Mouse (Mus musculus): ENCODE data around the gene Angpt4. TPM values are rescaled to one million over a fixed set of nuclear protein-coding genes. Genes with fewer than 3 reads are reported as not detected.
A peak's percentile ranks its signal among the peaks of the same experiment; 100 is the strongest.

Gene Angpt4
- polyA plus RNA-seq, 1 experiment from 2014 or later, result 0.05 TPM

DNA sequence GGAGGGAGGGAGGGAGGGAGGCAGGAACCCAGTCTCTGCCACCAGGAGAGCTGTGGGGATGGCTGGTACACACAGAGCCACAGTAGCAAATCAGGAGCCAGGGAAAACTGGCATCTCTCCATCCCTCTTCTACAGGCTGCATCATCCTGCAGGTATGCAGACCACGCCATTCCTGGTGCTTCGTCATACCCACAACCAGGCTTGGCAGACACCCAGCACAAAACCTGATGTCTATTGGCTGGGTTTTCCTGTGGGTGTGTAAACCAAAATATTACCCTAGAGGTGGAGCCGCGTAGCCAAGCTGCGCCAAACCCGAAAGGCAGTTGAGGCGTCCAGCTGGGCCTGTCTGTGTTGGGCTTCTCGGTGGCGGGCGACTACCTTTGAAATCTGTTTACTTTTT, 51.5 kb downstream of the Angpt4 start:
- peak; percentile 64; the same call in 1 of the 2 replicates for ATAC-seq (ENCODE audit: extremely low read depth, insufficient number of reproducible peaks, low FRiP score, low TSS enrichment)
- H3K36me3 ChIP-seq, result no peaks in the 10 kb centered on the region
- 58% methylated on average over 10 of the region's 10 CpGs for WGBS
- no peak overlapping the region for H3K9ac ChIP-seq
- no peak overlapping the region for H3K4me3 ChIP-seq
- no peaks in the 10 kb centered on the region; the same call in 1 of the 2 replicates for H3K27me3 ChIP-seq (replicated peaks)
- peaks cover 56% of the 10 kb centered on the region for H3K4me1 ChIP-seq
- H3K4me2 ChIP-seq, result no peak overlapping the region
- H3K27ac ChIP-seq (replicated peaks), result peak overlapping the region; percentile 58; the same call in 1 of the 2 replicates
- no peaks in the 10 kb centered on the region for H3K9me3 ChIP-seq

GRCm38 (mm10) chr2:151963319-151963718, 52.3 kb downstream of the Angpt4 start:
- H3K9me3 ChIP-seq, result no peaks in the 10 kb centered on the region
- H3K36me3 ChIP-seq, result no peaks in the 10 kb centered on the region; the same call in 1 of the 2 replicates
- no peak overlapping the region for H3K4me3 ChIP-seq
- 83% methylated on average over 5 of the region's 5 CpGs for WGBS
- H3K9ac ChIP-seq, result no peak overlapping the region
- H3K27ac ChIP-seq (replicated peaks), result peak overlapping the region; percentile 76
- H3K27me3 ChIP-seq (replicated peaks), result peaks cover 4% of the 10 kb centered on the region; the same call in 1 of the 2 replicates
- no peak overlapping the region for H3K4me2 ChIP-seq
- no peak for ATAC-seq (ENCODE audit: extremely low read depth, insufficient number of reproducible peaks, low FRiP score, low TSS enrichment)
- H3K4me1 ChIP-seq, result peaks cover 59% of the 10 kb centered on the region

DNA sequence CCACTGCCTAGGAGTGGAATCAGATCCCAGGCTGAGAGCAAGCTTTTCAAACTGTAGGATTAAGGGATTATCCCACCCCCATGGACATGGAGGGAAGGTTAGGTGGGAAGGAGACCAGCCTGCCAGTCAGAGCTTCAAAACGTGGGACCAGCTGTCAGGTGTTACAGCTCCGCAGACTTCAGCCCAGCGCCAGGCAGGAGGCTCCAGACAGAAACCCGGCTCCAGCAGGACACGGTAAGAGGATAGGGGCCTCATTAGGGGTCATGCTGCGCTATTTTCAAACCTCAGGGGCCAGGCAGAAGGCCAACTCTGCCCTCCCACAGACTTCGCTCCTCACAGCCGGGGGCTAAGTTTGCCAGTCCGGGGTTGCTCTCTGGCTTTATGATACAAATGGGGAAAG, 53.0 kb downstream of the Angpt4 start:
- no peak; the same call in 1 of the 2 replicates for ATAC-seq (ENCODE audit: extremely low read depth, insufficient number of reproducible peaks, low FRiP score, low TSS enrichment)
- Histone ChIP-seq H3K27ac (replicated peaks) (peak overlapping the region; percentile 76), H3K27me3 (replicated peaks) (peaks cover 10% of the 10 kb centered on the region), H3K4me2 (peak overlapping the region; percentile 54), H3K9ac (peak overlapping the region; percentile 25; the same call in 1 of the 2 replicates), H3K9me3 (no peaks in the 10 kb centered on the region), H3K4me3 (0 out of 2 replicates have a peak overlapping the region, but pooled peaks have one; percentile 9), H3K36me3 (peaks cover 6% of the 10 kb centered on the region), H3K4me1 (peaks cover 54% of the 10 kb centered on the region)
- WGBS, result 5% methylated on average over 9 of the region's 9 CpGs

DNA sequence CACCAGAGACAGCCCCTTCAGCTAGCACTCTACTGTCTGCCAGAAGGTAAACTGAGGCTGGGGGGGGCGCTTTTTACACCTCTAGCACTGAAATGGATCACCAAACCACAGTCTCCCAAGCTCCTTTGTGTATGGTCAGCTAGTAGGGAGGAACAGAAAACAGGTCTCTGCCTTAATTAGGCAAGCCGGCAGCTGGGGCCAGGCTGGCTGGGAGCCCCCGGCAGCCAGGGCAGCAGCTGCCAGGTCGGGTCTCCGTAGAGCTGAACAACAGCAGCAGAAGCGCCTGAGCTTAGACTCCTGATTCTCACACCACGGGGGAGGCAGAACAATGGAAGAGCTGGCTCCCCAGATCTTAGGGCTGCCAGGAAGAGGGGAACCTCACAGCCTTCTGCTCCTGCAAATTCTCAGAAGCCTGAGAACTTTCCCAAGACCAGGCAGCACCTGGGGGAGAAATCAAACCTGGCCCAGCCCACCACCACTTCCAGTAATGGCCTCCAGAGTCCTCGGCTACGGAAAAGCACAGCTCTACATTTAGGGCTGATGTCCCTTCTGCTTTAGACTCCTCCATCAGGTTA, 56.3 kb downstream of the Angpt4 start:
- no peak overlapping the region for H3K4me2 ChIP-seq
- H3K27me3 ChIP-seq (replicated peaks), result peaks cover 31% of the 10 kb centered on the region
- peaks cover 18% of the 10 kb centered on the region for H3K36me3 ChIP-seq
- no peak for ATAC-seq (ENCODE audit: extremely low read depth, insufficient number of reproducible peaks, low FRiP score, low TSS enrichment)
- H3K4me1 ChIP-seq, result peaks cover 56% of the 10 kb centered on the region
- WGBS, result 42% methylated on average over 9 of the region's 9 CpGs
- 0 out of 2 replicates have a peak overlapping the region, but pooled peaks have one; percentile 3 for H3K9ac ChIP-seq
- no peak overlapping the region for H3K27ac ChIP-seq (replicated peaks)
- no peaks in the 10 kb centered on the region for H3K9me3 ChIP-seq
- H3K4me3 ChIP-seq, result no peak overlapping the region

GRCm38 (mm10) chr2:151967792-151968191, 56.8 kb downstream of the Angpt4 start:
- H3K4me3 ChIP-seq, result no peak overlapping the region
- peaks cover 54% of the 10 kb centered on the region for H3K4me1 ChIP-seq
- WGBS, result 69% methylated on average over 2 of the region's 2 CpGs
- no peak overlapping the region for H3K9ac ChIP-seq
- H3K27me3 ChIP-seq (replicated peaks), result peaks cover 36% of the 10 kb centered on the region
- ATAC-seq (ENCODE audit: extremely low read depth, insufficient number of reproducible peaks, low FRiP score, low TSS enrichment), result no peak
- H3K27ac ChIP-seq (replicated peaks), result no peak overlapping the region
- no peak overlapping the region for H3K4me2 ChIP-seq
- H3K9me3 ChIP-seq, result no peaks in the 10 kb centered on the region
- peaks cover 18% of the 10 kb centered on the region for H3K36me3 ChIP-seq

- no peak for ATAC-seq (ENCODE audit: extremely low read depth, insufficient number of reproducible peaks, low FRiP score, low TSS enrichment)
- Histone ChIP-seq H3K9me3 (no peaks in the 10 kb centered on the region), H3K4me2 (no peak overlapping the region), H3K4me1 (peaks cover 54% of the 10 kb centered on the region), H3K36me3 (peaks cover 18% of the 10 kb centered on the region), H3K9ac (no peak overlapping the region), H3K4me3 (no peak overlapping the region), H3K27me3 (replicated peaks) (peaks cover 43% of the 10 kb centered on the region), H3K27ac (replicated peaks) (no peak overlapping the region)
- 77% methylated on average over 8 of the region's 8 CpGs for WGBS
Observed at GRCm38 (mm10) chr2:151968451-151968850, 57.4 kb downstream of the Angpt4 start.

GRCm38 (mm10) chr2:151968986-151969385, 58.0 kb downstream of the Angpt4 start:
- Histone ChIP-seq H3K4me1 (peaks cover 54% of the 10 kb centered on the region), H3K27ac (replicated peaks) (no peak overlapping the region), H3K4me3 (no peak overlapping the region), H3K4me2 (no peak overlapping the region), H3K27me3 (replicated peaks) (peaks cover 48% of the 10 kb centered on the region), H3K9me3 (no peaks in the 10 kb centered on the region), H3K36me3 (peaks cover 18% of the 10 kb centered on the region), H3K9ac (no peak overlapping the region)
- no peak for ATAC-seq (ENCODE audit: extremely low read depth, insufficient number of reproducible peaks, low FRiP score, low TSS enrichment)
- WGBS, result 86% methylated on average over 7 of the region's 7 CpGs

DNA sequence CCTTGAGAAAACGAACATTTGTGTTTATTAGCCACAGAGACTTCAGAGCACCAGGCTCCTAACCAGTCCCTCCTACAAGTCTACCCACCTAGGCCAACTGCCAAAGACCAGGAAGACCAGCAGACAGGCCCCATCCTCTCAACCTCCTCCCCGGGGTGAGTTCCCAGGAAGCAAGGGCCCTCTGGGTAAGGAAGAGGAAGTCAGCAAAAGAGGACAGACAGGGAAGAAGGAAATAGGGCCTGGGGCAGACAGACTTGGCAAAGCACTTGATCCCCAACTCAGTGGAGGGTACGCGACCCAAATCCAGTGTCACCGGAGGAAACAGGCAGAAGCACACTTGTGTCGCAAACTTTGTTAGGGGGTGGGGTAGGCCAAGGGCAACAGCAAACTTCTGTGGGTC, 58.4 kb downstream of the Angpt4 start:
- ATAC-seq (ENCODE audit: extremely low read depth, insufficient number of reproducible peaks, low FRiP score, low TSS enrichment), result no peak
- peaks cover 52% of the 10 kb centered on the region for H3K27me3 ChIP-seq (replicated peaks)
- no peak overlapping the region for H3K9ac ChIP-seq
- H3K36me3 ChIP-seq, result peaks cover 18% of the 10 kb centered on the region
- no peak overlapping the region for H3K27ac ChIP-seq (replicated peaks)
- 87% methylated on average over 6 of the region's 6 CpGs for WGBS
- H3K4me1 ChIP-seq, result peaks cover 54% of the 10 kb centered on the region
- H3K9me3 ChIP-seq, result no peaks in the 10 kb centered on the region
- no peak overlapping the region for H3K4me2 ChIP-seq
- H3K4me3 ChIP-seq, result no peak overlapping the region

- Histone ChIP-seq H3K4me2 (peak overlapping the region; percentile 72), H3K27ac (replicated peaks) (peak overlapping the region; percentile 56), H3K36me3 (peaks cover 18% of the 10 kb centered on the region), H3K27me3 (replicated peaks) (peaks cover 62% of the 10 kb centered on the region), H3K4me1 (peaks cover 48% of the 10 kb centered on the region), H3K9me3 (no peaks in the 10 kb centered on the region), H3K9ac (peak overlapping the region; percentile 62), H3K4me3 (peak overlapping the region; percentile 42)
- peak; percentile 71 for ATAC-seq (ENCODE audit: extremely low read depth, insufficient number of reproducible peaks, low FRiP score, low TSS enrichment)
- 36% methylated on average over 53 of the region's 53 CpGs for WGBS
Observed at GRCm38 (mm10) chr2:151970191-151971172, 59.5 kb downstream of the Angpt4 start.

- Histone ChIP-seq H3K4me2 (no peak overlapping the region), H3K4me3 (no peak overlapping the region), H3K36me3 (peaks cover 19% of the 10 kb centered on the region), H3K27me3 (replicated peaks) (peaks cover 72% of the 10 kb centered on the region), H3K9ac (no peak overlapping the region), H3K4me1 (peaks cover 48% of the 10 kb centered on the region), H3K9me3 (no peaks in the 10 kb centered on the region), H3K27ac (replicated peaks) (no peak overlapping the region)
- ATAC-seq (ENCODE audit: extremely low read depth, insufficient number of reproducible peaks, low FRiP score, low TSS enrichment), result no peak
- WGBS, result 84% methylated on average over 5 of the region's 5 CpGs
Observed at GRCm38 (mm10) chr2:151971748-151972147, 60.7 kb downstream of the Angpt4 start.

GRCm38 (mm10) chr2:151972880-151973594, 62.0 kb downstream of the Angpt4 start:
- Histone ChIP-seq H3K27me3 (replicated peaks) (peaks cover 71% of the 10 kb centered on the region), H3K9ac (peak overlapping the region; percentile 44), H3K4me1 (peaks cover 47% of the 10 kb centered on the region), H3K36me3 (peaks cover 20% of the 10 kb centered on the region), H3K4me3 (peak overlapping the region; percentile 43), H3K9me3 (no peaks in the 10 kb centered on the region), H3K27ac (replicated peaks) (no peak overlapping the region), H3K4me2 (peak overlapping the region; percentile 73)
- WGBS, result 17% methylated on average over 23 of the region's 23 CpGs
- ATAC-seq (ENCODE audit: extremely low read depth, insufficient number of reproducible peaks, low FRiP score, low TSS enrichment), result no peak
